Mouse (Mus musculus): ENCODE measurements around the gene Gcnt7. TPM values are rescaled to one million over a fixed set of nuclear protein-coding genes. Genes with fewer than 3 reads are reported as not detected.

Gene Gcnt7
- not detected in 2 replicates for total RNA-seq (2021)
- long read RNA-seq, partial matches to known transcripts = 0 of 7 reads
- long read RNA-seq, other reads (novel, unspliced or antisense) = 7 of 7 reads

DNA sequence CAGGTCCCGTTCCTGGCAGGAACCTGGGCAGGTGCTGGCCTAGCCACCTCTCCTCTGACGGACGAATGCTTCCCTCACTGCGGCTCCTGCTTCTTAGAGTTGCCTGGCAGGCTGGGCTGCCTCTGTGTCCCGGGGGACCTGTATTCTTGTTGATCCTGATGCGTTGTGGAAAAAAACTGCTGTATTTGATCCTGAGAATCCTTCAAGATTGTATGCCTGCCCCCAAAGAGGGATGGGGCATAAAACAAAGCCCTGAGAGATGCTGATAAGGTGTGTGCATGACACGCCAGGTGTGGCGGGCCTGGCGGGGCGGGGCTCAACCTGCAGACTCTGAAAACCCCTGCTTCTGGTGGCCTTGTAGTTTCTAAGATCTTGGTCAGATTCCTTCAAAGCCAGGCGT, at the start of gene Gcnt7:
Gene Gcnt7, minus strand, starts transcription at position 101 of the 400 bp plus-strand sequence.
- DNase-seq = no peak

DNA sequence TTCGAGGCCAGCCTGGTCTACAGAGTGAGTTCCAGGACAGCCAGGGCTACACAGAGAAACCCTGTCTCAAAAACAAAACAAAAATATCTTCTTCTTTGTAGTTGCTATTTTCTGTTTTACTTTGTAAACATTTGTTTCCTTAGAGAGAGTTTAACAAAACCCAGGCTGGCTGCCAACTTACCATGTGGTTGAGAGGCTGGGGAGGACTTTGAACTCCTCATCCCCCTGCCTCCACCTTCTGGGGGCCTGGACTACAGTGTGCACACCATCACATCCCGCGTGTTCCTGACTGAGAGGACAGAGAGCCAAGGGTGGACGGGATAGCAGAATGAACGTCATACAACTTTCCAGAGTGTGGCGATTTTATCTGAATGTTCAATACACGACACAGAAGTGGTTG, 47.7 kb upstream of the Gcnt7 start:
- no peak for DNase-seq

DNA sequence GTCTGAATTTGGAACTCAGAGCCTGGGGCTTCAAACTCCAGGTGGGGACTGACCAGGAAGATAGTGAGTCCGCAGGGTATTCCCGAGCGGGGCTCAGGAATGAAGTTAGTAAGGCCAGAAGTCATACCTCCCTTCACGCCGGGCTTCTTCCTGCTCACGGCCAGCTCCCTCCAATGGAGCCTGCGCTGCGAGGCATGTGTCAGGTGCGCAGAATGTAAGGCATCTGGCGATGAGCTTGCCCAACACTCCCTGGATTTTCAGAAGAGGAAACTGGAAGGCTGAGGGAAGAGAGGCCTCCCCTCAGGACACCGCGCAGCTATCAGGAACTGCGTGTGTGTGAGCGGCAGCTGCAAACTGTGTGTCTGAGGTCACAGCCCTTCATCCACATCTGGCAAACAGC, 43.8 kb upstream of the Gcnt7 start:
- DNase-seq = no peak

DNA sequence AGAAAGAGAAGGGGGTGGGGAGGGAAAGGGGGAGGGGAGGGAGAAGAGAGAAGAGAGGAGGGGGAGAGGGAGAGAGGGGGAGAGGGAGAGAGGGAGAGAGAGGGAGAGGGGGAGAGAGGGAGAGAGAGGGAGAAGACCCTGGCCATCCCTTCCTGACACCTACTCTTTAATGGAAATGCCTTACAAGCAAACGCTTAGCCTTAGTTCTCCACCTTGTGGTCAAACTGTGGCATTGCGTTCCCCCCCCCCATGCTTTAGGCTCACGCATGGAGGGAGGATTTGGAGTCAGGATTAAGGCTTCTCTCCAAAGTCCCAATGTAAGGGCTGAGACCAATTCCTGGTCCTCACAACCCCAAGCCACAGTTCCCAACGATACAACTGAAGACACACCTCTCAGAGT, 42.9 kb upstream of the Gcnt7 start:
- peak; percentile 26 for DNase-seq

DNA sequence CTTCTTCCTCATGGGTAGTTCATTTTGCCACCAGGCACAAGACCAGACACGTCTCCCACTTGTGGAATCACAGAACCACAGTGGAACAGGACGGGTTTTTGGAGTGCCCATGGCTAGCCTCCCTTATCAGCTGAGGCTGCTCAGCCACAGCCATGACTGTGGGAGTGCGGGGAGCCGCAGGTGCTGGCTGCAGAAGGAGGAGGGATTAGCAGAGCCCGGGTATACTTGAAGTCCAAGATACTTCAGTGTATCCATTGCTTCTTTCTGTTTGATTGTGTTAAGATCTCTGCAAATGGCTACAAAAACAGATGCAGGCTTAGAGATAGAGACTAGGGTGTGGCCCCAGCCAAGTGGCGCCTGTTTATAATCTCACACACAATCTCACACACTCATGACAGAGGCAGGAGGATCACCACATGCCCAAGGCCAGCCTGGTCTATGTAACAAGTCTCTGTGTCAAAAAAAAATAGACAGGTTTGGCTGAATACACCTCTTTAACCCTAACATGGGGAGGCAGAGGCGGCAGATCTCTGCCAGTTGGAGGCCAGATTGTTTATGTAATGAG, 42.4 kb upstream of the Gcnt7 start:
- no peak for DNase-seq

DNA sequence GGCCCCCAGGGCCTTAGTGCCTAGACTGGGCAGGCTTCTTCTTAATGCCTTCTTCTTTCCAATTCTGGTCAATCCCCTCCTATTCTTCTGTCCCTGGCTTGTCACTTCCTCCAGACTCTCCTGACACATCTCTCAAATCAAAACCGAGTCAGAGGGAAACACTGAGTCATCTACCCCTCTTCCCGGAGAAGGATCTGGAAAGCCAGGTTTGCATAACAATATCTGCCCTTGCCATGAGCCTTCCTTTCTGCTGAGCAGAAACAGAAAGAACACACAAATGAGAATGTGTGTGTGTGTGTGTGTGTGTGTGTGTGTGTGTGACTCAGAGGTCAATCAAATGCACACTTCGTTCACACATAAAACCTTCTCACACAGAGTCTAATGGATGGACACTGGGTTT, 40.4 kb upstream of the Gcnt7 start:
- DNase-seq = no peak

DNA sequence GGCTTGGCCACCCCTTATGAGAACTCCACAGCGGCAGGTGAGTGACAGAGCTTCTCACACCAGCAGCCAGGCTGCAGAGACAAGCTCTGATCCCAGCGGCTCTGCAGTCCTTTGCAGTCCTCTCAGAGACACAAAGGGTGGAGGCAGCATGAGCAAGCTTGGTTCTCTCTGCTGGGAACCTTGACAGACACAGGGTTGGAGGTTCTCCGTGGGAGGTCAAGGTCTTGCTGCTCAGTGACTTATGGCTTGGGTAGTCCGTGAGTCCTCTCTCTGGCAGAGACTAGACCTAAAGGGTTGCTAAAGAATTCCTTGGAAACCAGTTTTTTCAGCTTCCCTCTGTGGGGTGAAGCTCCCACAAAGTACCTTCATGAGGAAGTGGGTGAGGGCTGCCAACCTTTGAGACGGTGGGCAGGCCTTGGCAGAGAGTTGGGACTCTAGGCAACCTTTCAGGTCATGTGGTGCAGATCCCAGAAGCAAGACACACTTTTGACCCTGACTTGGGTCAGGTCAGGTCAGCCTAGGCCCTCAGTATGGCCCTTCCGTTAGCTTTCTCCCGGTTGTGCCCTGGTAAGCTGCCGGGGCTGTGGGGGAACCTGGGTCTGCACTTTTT, 38.4 kb upstream of the Gcnt7 start:
- DNase-seq = no peak

DNA sequence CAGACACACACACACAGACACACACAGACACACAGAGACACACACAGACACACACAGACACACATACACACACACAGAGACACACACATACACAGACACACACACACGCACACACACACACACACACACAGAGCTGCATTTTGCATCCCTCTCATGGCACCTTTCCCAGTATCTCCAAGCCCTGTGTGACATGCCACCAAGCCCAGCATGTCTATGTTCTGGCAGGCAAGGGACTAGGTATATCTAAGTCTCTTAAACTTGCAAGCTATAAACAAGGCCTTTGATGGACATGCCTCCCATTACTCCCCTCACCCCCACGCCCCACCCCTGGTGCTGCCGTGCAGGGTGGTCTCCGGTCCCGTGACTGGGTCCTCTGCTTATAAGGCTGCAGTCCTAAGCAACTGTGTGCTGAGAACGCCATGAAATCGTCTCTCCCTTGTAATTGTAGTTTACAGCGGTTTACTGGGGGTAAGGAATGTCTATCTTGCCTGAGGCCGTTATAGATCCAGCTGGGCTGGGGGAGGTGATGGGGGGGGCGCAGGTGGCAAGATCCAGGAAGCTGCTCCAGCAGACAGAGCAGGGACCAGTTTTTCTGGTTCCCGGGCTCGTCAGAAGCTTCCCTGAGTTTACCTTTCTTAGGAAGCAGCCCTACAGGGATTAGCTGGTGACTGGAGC, 26.4 kb upstream of the Gcnt7 start:
- no peak for DNase-seq

DNA sequence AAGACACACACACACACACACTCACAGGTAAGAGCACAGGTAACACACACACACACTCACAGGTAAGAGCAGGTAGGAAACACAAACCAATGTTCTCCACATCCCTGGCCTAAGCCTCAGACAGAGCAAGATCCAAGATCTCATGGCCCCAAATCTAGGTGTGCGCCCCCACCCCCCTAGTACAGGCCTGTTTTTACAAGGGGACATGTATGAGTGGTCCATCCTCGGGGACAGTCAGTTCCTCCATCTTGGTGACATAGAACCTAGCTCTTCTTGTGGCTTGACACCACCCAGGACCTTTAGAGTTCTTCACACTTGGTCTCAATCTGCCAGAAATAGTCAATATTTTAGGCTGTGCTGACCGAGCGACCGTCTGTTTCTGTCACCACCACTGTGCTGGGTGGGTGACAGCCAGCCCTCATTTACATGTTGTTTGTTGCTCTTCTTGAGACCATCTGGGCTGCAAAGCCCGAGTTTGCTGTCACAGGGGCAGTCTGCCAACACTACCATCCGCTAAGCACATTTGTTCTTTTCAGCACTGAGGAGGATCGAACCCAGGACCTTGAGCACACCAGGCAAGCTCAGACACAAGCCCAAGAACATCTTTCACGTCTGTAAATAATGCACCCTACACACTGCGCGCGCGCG, 25.5 kb upstream of the Gcnt7 start:
- DNase-seq = no peak

DNA sequence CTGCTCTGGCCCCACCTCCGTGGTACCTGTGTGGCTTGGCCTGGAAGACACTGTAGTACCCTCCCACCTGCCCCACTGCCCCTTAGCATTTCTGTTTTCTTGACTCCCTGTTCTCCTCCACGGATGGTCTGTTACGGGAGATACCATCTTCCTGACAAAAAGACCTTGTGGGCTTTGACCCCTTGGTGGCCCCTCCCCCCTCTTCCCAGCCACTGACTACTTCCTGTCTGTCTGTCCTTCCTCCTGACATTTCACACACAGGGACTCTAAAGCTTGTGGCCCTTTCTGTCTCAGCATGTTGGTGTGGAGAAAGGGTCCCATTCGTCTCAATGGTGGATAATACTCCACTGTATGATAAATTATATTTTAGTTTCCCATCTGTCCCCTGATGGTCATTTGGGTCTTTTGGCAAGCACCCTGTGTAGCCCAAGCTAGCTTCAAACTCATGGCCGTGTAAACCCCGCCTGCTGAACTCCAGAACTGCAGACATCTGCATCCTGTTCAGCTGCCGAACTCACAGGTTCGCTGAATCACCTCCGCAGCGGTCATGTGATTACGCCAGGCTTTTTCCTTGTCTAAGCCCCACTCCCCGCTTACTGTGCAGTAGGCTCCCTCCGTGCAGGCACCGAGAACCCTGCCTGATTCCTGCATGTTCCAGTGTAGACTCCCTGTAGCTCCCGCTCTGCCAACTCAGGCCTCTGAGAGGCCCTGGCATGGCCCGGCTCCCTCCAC, 23.4 kb upstream of the Gcnt7 start:
- no peak for DNase-seq

DNA sequence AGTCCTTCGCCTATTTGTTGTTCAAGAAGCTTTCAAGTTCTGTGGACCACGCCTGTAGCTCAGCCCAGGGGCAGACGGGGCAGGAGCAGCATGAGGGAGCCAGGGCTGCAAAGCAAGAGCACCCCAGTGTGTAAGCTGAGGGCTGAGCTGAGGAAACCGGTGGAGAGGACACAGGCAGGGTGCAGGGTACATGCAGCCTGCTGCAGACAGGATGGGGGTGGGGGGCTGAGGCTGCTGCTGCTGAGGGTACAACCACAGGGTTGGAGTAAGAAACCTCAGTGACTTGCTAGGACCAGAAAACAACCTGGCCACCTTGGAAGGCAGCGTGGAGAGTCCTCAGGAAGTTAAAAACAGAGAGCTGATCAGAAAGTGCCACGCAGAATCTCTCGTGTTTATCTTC, 21.9 kb upstream of the Gcnt7 start:
- DNase-seq = no peak

DNA sequence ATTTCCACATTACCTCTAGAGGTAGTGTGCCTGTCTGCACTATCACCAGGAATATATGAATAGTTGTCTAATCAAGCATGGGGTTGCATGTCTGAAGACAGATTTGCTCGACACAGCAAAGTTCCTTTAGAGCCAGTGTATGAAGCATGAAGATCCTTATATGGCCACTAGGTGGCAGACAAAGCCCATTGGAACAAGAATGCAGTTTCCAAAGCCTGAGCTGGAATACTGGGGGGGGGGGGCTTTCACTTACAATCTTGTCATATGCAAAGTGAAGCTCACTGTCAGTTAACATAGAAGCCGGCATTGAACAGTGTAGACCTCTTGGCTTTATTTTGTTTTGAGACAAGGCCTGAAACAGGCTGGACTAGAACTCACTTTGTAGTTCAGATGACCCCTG, 19.5 kb upstream of the Gcnt7 start:
- DNase-seq = no peak

DNA sequence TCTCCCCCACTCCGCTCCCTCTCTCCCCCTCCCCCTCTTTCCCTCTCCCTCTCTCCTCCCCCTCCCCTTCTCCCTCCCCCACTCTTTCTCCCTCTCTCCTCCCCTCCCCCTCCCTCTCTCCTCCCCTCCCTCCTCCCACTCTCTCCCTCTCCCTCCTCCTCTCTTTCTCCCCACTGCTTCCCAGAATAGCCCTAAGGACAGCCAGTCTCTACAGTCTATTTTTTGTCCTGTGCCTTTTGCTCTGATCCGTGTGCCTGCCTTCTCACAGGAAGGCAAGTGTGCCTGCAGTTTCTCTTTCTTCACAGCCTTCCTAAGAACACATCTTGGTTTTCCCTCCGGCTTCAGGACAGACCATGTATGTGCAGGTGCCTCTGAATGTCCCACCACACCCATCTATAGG, 19.0 kb upstream of the Gcnt7 start:
- DNase-seq = no peak

DNA sequence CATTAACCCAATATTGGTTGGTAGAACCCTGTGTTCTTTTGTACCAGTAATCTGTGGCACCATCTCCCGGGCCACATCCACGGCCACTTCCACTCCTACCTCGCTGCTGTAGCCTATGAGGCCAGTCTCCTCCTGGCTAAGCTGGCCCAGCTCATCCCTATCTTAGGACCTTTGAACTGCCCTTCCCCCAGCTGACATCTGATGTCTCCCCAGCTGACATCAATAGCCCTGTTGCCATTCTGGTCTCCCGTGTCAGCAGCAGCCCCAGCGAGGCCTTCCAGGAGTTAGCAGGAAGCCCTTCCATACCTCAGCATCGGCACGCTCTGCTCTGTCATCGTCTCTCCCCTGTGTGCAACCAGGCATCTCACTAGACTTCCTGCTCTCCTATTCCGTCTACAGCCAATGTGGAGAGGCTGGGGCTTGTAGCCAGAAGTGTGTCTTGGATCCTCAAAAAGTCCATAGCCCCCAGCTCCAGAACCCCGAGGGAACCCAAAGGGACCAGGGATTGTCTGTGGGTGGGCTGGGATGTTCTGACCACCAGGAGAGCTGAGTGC, 18.4 kb upstream of the Gcnt7 start:
- DNase-seq = no peak

DNA sequence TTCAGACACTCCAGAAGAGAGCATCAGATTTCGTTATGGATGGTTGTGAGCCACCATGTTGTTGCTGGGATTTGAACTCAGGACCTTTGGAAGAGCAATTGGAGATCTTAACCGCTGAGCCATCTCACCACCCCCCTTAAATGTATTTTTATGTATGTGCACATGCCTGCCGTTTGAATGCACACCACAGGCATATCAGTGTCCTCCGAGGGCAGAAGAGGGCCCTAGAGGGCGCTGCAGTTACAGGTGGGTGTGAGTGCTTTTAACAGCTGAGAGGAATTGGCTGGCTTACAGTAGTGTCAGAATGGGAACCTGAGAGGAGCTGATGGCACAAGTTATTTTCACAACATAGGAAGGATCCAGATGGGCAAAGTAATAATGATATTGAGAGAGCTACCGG, 16.6 kb upstream of the Gcnt7 start:
- peak; percentile 41 for DNase-seq

DNA sequence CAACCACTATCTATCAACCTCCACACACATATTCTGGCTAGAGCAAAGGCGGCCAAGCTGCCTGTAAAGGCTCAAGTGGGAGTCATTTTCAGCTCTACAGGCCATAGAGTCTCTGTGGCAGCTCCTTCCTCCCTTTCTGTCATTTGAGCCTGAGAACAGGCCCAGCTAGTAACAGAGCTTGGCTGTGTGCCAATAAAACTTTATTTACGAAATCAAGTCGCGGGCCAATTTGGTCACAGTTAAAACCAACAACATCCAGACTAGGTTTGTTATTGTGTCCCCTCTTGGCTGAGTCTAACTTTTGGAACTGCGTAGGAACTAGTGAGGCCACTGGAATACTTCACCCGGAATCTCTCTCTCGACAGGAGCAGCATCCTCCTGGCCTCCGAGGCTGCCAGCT, 15.2 kb upstream of the Gcnt7 start:
- DNase-seq = no peak

DNA sequence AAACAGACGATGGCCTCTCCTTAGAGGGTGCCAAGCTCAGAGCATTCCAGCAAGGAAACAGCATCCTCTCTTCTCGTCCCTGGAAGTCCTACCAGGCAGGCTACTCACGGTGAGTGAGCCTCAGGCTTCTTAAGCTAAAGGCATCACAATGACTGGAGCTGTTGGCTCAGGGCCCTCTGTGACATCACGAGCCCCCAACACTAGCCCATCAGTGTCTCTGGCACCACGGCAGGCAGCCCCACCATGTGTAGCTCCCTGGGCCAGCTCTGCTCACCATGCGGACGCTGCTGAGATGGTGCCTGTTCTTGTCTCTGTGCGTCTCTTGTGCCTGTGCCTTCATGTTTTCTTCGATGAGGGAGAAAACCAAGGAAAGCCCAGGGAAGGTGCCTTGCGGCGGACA, 13.9 kb upstream of the Gcnt7 start, which contains the start of gene Fam209:
Gene Fam209, plus strand, starts transcription at position 203 of the 400 bp plus-strand sequence.
- DNase-seq = no peak

DNA sequence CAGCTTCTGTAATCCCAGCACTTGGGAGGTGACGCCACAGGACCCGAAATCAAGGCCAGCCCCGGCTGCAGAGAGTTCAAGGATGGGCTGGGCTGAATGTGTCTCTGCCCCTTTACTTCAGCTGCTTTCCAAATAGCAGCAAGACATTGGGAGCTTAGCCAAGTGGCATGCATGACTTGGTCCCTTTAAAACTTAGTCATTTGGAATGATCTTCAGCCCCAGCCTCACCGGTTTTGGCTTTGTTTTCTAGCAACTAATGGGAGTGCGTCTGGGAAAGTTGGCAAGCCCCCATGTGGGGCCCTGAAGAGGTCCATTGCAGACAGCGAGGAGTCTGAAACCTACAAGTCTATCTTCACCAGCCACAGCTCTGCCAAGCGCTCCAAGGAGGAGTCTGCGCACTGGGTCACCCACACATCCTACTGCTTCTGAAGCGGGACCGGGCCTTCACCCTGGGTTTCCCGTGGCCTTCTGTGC, 10.0 kb upstream of the Gcnt7 start:
- peak; percentile 68 for DNase-seq

DNA sequence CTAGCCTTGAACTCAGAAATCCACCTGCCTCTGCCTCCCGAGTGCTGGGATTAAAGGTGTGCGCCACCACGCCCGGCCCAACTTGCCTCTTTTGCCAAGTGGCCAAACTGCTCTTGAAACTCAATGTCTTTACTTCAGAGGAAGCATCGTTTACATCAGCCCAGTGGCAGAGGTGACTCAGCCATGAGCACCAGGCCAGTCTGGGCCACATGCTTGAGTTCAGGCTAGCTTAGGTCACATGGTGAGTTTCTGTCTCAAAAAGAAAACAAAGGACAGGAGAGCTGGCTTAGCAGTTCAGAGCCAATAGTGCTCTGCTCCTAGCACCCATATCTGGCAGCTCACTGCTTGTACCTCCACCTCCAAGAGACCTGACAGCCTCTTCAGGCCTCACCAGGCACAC, 8.8 kb upstream of the Gcnt7 start:
- no peak for DNase-seq

DNA sequence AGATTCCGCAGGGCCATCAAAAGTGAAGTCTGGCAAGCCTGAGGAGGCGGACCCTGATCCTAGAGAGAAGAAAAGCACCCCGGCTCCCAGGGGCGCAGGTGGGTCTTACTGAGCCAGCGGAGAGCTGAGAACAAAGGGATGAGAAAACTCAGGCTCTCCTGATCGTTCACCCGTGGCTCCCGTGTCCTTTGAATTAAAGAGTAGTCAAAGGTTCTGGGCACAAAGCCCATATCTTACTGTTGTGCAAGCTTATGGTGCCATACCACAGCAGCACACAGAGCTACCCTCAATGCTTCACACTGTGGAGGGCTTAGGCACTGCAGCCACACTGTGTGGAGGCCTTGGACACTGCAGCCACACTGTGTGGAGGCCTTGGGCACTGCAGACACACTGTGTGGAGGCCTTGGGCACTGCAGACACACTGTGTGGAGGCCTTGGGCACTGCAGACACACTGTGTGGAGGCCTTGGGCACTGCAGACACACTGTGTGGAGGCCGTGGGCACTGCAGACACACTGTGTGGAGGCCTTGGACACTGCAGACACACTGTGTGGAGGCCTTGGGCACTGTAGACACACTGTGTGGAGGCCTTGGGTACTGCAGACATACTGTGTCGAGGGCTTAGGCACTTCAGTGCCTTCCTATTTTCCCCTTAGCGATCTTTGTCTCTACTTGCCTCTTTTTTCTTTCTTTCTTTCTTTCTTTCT, 8.2 kb upstream of the Gcnt7 start:
- DNase-seq = no peak

DNA sequence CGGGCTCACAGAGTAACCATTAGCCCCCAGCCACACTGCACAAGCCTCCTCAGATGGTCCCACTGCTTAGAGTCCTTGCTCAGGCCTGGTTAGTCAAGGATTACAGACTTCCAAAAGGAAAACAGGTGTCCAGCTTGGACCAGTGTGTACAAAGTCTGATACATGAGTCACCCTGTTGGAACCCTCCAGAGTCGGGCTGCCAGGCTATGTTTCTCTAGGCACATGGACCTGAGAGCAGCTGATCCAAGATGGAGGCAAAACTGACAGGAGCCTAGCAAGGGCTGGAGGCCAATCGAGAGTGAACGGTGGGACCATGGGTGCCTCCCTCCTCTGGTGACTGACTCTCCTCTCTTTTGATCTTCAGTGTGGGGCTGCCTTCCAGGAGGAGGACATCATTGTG, 4.4 kb upstream of the Gcnt7 start:
- DNase-seq = no peak

DNA sequence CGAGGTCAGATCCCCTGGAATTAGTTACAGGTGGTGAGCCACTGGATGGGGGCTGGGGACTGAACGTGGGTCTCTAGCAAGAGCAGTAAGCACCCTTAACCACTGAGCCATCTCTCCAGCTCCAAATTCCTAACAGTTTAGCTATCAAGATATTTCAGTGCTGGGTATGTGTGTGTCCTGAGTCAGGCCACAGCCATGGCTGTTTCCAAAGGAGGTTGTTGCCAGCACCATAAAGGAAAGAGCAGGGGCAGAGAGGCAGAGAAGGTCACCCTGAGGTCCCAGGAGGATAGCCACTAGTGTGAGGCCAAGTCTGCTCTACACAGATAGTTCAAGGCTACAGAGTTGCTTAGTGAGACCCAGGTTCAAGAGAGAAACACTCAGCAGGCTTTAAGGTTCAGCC, 2.3 kb upstream of the Gcnt7 start:
- DNase-seq = no peak

Measured in adrenal gland, postnatal 25 days (tissue).